Mouse (Mus musculus) kidney, postnatal 0 days (tissue): ENCODE results near the gene Zfp207. TPM values are rescaled to one million over a fixed set of nuclear protein-coding genes. Genes with fewer than 3 reads are reported as not detected.

Source experiments
- ATAC-seq: fragments of 200-750 bp; cut with Nextera tagmentation; replicated peaks from 2 replicates; pipeline ENCODE4 v1.8.0; 2017; ENCODE audit warnings: low read depth, moderate number of reproducible peaks, moderate TSS enrichment, moderate library complexity; ENCODE audit not compliant: low FRiP score
- DNase-seq: peaks from one replicate; pipeline ENCODE4 v3.0.0-alpha.2; 2016; ENCODE audit warnings: low spot score
- H3K27ac ChIP-seq: fragments of 300-500 bp; sonication (generic); 2 replicates; pipeline ENCODE4 v1.5.1; 2014; ENCODE audit warnings: mild to moderate bottlenecking
- H3K27me3 ChIP-seq: fragments of 300-500 bp; sonication (generic); 2 replicates; pipeline ENCODE4 v1.6.1; 2014; ENCODE audit warnings: low read length, mixed read lengths; ENCODE audit not compliant: insufficient read depth
- H3K36me3 ChIP-seq: fragments of 300-500 bp; sonication (generic); 2 replicates; pipeline ENCODE4 v1.6.1; 2014; ENCODE audit warnings: low read length, mixed read lengths; ENCODE audit not compliant: insufficient read depth
- H3K4me1 ChIP-seq: fragments of 300-500 bp; sonication (generic); replicated peaks from 2 replicates; pipeline ENCODE4 v1.6.1; 2014; ENCODE audit warnings: antibody characterized with exemption, low read length, mixed read lengths; ENCODE audit not compliant: insufficient read depth
- H3K4me2 ChIP-seq: fragments of 300-500 bp; sonication (generic); 2 replicates; pipeline ENCODE4 v1.6.1; 2014; ENCODE audit warnings: mild to moderate bottlenecking, low read length, moderate library complexity, mixed read lengths
- H3K4me3 ChIP-seq: fragments of 300-500 bp; sonication (generic); replicated peaks from 2 replicates; pipeline ENCODE4 v1.5.1; 2014; ENCODE audit warnings: low read depth, low read length
- H3K9ac ChIP-seq: fragments of 300-500 bp; sonication (generic); 2 replicates; pipeline ENCODE4 v1.6.1; 2014; ENCODE audit warnings: low read depth, low read length
- H3K9me3 ChIP-seq: fragments of 300-500 bp; sonication (generic); replicated peaks from 2 replicates; pipeline ENCODE4 v1.6.1; 2016; ENCODE audit warnings: low read length, inconsistent platforms, mixed read lengths
- CTCF ChIP-seq: IDR thresholded peaks from 2 replicates; pipeline ENCODE4 v1.5.1; 2016; ENCODE audit warnings: antibody characterized with exemption, low read depth, mild to moderate bottlenecking, moderate library complexity
- WGBS: fragments of 180-500 bp; shearing (Covaris S2); extraction: QIAGEN DNeasy Blood & Tissue Kit; methylation state at CpG from one replicate; pipeline ENCODE4 v1.1.7; 2014; 5-methylcytosine and 5-hydroxymethylcytosine counted together
- polyA plus RNA-seq: library from polyadenylated mRNA; unstranded; fragments of >200 nt; fragmentation: Nextera tagmentation; extraction: Ambion mirVana; gene quantifications from 2 replicates; pipeline ENCODE4 v1.2.1, GENCODE M21; 2015

Gene Zfp207
- polyA plus RNA-seq, 1 experiment from 2014 or later = 199 TPM

DNA sequence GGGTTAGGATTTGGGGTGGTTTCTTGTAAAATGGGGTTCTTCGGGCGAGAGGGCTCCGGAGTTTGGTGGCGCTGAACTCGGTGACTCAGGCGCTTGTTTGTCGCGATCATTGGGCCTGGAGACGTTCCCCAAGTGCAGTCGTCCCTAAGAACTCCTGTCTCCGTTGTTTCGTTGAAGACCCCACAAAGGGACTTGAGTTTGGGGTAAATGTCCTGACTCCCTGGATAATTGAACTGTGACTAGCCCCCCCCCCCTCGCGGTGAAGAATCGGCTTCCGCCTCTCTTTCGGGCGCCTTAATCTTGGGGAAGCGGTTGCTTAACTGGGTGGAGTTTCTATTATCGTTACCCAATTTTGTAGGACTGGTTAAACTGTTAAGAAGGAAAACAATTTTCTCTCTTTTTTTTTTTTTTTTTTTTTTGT lies 557 bp downstream of the Zfp207 start:
- no peaks in the 10 kb centered on the region for H3K9me3 ChIP-seq
- peaks cover 15% of the 10 kb centered on the region; the same call in 1 of the 2 replicates for H3K4me1 ChIP-seq
- 0% methylated on average over 20 of the region's 20 CpGs for WGBS
- no peak for TF ChIP-seq CTCF
- peak overlapping the region; percentile 87 for H3K9ac ChIP-seq
- H3K4me3 ChIP-seq = peak overlapping the region; percentile 80
- H3K4me2 ChIP-seq = peak overlapping the region; percentile 67
- ATAC-seq (0 out of 2 replicates have a peak, but pooled peaks have one; percentile 11), DNase-seq (peak; percentile 46)
- H3K36me3 ChIP-seq = peaks cover 11% of the 10 kb centered on the region
- peak overlapping the region; percentile 90 for H3K27ac ChIP-seq
- no peaks in the 10 kb centered on the region for H3K27me3 ChIP-seq

DNA sequence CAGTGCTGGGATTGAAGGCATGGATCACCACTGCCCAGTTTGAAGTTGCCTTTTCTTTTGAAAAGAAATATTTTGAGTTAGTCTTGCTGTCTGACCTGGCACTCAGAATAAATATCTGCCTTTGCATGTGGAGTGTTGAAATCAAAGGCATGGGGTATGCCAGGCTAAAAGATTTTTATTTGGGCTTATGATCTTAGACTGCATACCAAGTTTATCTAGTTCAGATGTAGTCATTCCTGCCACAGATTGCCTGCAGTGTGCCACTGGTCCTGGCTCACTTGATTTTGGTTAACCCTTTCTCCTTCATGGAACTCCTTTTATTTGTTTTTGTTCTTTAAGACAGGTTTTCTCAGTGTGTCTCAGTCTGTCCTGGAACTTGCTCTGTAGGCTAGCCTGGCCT lies 1.4 kb downstream of the Zfp207 start:
- TF ChIP-seq CTCF = no peak
- Histone ChIP-seq H3K27ac (no peak overlapping the region), H3K4me1 (peaks cover 15% of the 10 kb centered on the region; the same call in 1 of the 2 replicates), H3K27me3 (no peaks in the 10 kb centered on the region), H3K4me3 (peak overlapping the region; percentile 80), H3K9ac (peak overlapping the region; percentile 58), H3K36me3 (peaks cover 17% of the 10 kb centered on the region), H3K4me2 (peak overlapping the region; percentile 67), H3K9me3 (no peaks in the 10 kb centered on the region)
- DNase-seq (no peak), ATAC-seq (no peak)

DNA sequence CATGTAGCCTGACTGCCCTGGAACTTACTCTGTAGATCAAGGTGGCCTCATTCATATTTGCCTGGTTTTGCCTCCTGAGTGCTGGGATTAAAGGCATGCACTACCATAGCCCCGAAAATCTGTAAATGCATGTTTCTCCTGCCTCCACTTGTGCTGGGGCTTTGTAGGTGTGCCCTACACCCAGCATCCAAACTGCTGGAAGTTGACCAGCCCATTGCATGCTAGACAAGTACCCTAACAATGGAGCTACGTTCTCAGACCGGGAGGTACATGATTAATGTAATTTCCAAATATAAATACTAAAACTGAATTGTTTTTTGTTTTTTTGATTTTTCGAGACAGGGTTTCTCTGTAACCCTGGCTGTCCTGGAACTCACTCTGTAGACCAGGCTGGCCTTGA lies 2.0 kb downstream of the Zfp207 start:
- Histone ChIP-seq H3K4me3 (peak overlapping the region; percentile 80), H3K27ac (no peak overlapping the region), H3K4me1 (peaks cover 15% of the 10 kb centered on the region; the same call in 1 of the 2 replicates), H3K36me3 (peaks cover 20% of the 10 kb centered on the region), H3K9me3 (no peaks in the 10 kb centered on the region), H3K27me3 (no peaks in the 10 kb centered on the region), H3K4me2 (peak overlapping the region; percentile 67), H3K9ac (peak overlapping the region; percentile 58)
- DNase-seq (no peak), ATAC-seq (no peak)
- TF ChIP-seq CTCF = no peak
- 32% methylated on average over 4 of the region's 4 CpGs for WGBS

DNA sequence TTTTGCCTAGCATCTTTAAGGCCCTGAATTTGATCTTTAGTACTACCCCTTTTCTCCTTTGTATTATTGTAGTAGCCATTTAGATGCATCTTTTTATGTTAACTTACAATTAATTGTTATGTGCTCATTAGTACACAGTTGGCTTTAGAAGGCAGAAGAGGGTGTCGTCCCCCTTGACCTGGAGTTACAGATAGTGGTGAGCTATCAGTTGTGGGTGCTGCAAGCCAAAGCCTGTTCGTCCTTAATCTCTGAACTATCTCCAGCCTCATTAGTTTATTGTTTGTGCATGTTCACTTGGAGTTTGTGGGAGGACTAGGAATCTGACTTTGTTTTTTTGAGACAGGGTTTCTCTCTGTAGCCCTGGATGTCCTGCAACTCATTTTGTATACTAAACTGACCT lies 3.7 kb downstream of the Zfp207 start:
- 55% methylated on average over 2 of the region's 2 CpGs for WGBS
- H3K4me1 ChIP-seq = peaks cover 15% of the 10 kb centered on the region; the same call in 1 of the 2 replicates
- H3K27me3 ChIP-seq = no peaks in the 10 kb centered on the region
- no peak overlapping the region for H3K4me3 ChIP-seq
- DNase-seq (no peak), ATAC-seq (no peak)
- H3K9ac ChIP-seq = no peak overlapping the region
- no peak overlapping the region for H3K27ac ChIP-seq
- peaks cover 27% of the 10 kb centered on the region for H3K36me3 ChIP-seq
- H3K9me3 ChIP-seq = no peaks in the 10 kb centered on the region
- no peak for TF ChIP-seq CTCF
- H3K4me2 ChIP-seq = no peak overlapping the region

DNA sequence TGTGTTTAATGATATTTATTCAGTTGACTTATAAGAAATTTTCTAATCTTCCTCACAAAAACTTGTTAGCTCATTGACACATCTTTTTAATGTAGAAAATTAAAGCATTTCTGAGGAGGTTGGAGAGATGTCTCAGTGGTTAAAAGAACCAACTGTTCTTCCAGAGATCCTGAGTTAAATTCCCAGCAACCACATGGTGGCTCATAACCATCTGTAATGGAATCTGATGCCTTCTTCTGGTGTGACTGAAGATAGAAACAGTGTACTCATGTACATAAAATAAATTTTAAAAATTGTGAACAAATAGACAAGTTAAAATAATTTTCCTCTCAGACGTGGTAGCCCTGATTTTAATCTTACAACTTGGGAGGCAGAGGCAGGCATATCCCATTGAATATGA lies 6.8 kb downstream of the Zfp207 start:
- H3K4me1 ChIP-seq = peaks cover 5% of the 10 kb centered on the region; the same call in 1 of the 2 replicates
- H3K36me3 ChIP-seq = peaks cover 45% of the 10 kb centered on the region
- no peaks in the 10 kb centered on the region for H3K27me3 ChIP-seq
- TF ChIP-seq CTCF = no peak
- ATAC-seq (no peak), DNase-seq (no peak)
- H3K27ac ChIP-seq = no peak overlapping the region
- H3K4me2 ChIP-seq = no peak overlapping the region
- H3K4me3 ChIP-seq = no peak overlapping the region
- no peak overlapping the region for H3K9ac ChIP-seq
- WGBS = 83% methylated on average over 1 of the region's 1 CpGs
- no peaks in the 10 kb centered on the region for H3K9me3 ChIP-seq

DNA sequence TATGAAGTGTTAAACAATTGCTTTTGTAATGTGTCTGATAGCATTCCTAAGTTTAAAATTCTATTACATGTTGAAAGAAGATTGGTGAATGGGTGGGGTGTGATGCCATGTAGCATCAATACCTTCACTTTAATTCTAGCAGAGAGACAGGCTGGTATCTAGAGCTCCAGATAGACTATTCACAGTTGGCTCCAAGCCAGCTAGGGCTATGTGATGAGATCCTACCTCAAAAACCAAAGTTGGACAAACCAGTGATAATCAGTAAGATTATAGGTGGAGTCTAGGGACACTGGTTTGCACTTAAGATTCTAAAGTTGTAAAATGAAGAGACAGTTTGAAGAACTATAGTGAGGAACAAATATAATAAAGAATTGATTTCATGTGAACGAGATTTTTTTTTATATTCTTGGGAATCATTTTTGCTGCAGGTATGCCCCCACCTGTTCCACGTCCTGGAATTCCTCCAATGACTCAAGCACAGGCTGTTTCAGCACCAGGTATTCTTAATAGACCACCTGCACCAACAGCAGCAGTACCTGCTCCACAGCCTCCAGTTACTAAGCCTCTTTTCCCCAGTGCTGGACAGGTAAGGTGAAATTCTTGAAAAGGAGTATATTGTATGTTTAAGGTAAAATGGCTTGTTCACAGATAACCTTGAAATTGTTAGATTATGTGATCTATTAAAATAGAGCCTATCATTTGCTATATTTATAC lies 8.5 kb downstream of the Zfp207 start:
- Histone ChIP-seq H3K27ac (no peak overlapping the region), H3K4me1 (no peaks in the 10 kb centered on the region), H3K9ac (no peak overlapping the region), H3K4me2 (no peak overlapping the region), H3K4me3 (no peak overlapping the region), H3K36me3 (peaks cover 51% of the 10 kb centered on the region), H3K27me3 (no peaks in the 10 kb centered on the region), H3K9me3 (no peaks in the 10 kb centered on the region)
- no peak for DNase-seq
- ATAC-seq = no peak
- WGBS = 92% methylated on average over 2 of the region's 2 CpGs
- TF ChIP-seq CTCF = no peak

DNA sequence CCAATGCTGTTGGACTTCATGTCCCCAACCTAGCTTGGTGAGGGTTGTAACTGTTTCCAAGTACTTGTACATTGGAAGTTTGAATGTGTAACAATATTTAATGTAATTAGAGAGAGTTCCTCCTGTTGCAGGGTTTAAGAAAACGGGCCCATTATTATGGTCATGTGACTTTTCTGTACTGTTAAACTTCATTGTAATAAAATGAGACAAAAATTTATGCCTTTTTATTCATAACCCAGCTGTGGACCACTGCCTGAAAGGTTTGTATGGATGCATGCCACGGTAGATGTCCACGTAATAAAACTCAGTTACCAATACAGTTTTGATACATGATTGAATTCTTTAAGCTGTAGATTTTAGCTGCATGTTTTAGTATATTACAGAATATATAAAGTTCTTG lies 12.9 kb downstream of the Zfp207 start:
- no peaks in the 10 kb centered on the region for H3K27me3 ChIP-seq
- peaks cover 56% of the 10 kb centered on the region for H3K36me3 ChIP-seq
- no peak overlapping the region for H3K9ac ChIP-seq
- H3K4me2 ChIP-seq = no peak overlapping the region
- H3K4me3 ChIP-seq = no peak overlapping the region
- H3K27ac ChIP-seq = no peak overlapping the region
- DNase-seq = no peak
- TF ChIP-seq CTCF = no peak
- H3K4me1 ChIP-seq = no peaks in the 10 kb centered on the region
- H3K9me3 ChIP-seq = no peaks in the 10 kb centered on the region
- ATAC-seq = no peak
- WGBS = 81% methylated on average over 3 of the region's 3 CpGs
